Mouse (Mus musculus): ENCODE measurements around the gene Ccdc107. TPM values are rescaled to one million over a fixed set of nuclear protein-coding genes. Genes with fewer than 3 reads are reported as not detected.

Ccdc107 gene
- polyA plus RNA-seq, 1 experiment from 2014 or later: 46.6 TPM

GRCm38 (mm10) chr4:43463102-43463501, 29.6 kb upstream of the Ccdc107 start:
- no peaks in the 10 kb centered on the region for H3K36me3 ChIP-seq (ENCODE audit: control insufficient read depth, insufficient read depth, low read length)
- H3K27ac ChIP-seq (ENCODE audit: low read depth, low read length): no peak overlapping the region
- no peak overlapping the region for H3K4me3 ChIP-seq (ENCODE audit: low read depth, low read length)
- ATAC-seq (ENCODE audit: insufficient read depth, low FRiP score, low TSS enrichment) (no peak), DNase-seq (ENCODE audit: low spot score) (no peak)
- no peak overlapping the region for H3K4me2 ChIP-seq (ENCODE audit: low read depth)
- no peak overlapping the region for H3K9ac ChIP-seq (ENCODE audit: low read length)
- no peaks in the 10 kb centered on the region for H3K9me3 ChIP-seq (ENCODE audit: control insufficient read depth, low read length)
- H3K4me1 ChIP-seq (ENCODE audit: control insufficient read depth, insufficient read depth, low read length): no peaks in the 10 kb centered on the region
- 92% methylated on average over 5 of the region's 5 CpGs for WGBS
- H3K27me3 ChIP-seq (ENCODE audit: control insufficient read depth, insufficient read depth, low read length): no peaks in the 10 kb centered on the region

- Histone ChIP-seq H3K4me2 (ENCODE audit: low read depth) (no peak overlapping the region), H3K4me1 (ENCODE audit: control insufficient read depth, insufficient read depth, low read length) (no peaks in the 10 kb centered on the region), H3K27me3 (ENCODE audit: control insufficient read depth, insufficient read depth, low read length) (no peaks in the 10 kb centered on the region), H3K4me3 (ENCODE audit: low read depth, low read length) (no peak overlapping the region), H3K27ac (ENCODE audit: low read depth, low read length) (no peak overlapping the region), H3K36me3 (ENCODE audit: control insufficient read depth, insufficient read depth, low read length) (no peaks in the 10 kb centered on the region), H3K9me3 (ENCODE audit: control insufficient read depth, low read length) (no peaks in the 10 kb centered on the region), H3K9ac (ENCODE audit: low read length) (no peak overlapping the region)
- WGBS: 88% methylated on average over 6 of the region's 6 CpGs
- DNase-seq (ENCODE audit: low spot score): no peak
- ATAC-seq (ENCODE audit: insufficient read depth, low FRiP score, low TSS enrichment): no peak
These were observed 26.8 kb upstream of the Ccdc107 start for GRCm38 (mm10) chr4:43465935-43466334.

- Histone ChIP-seq H3K9me3 (ENCODE audit: control insufficient read depth, low read length) (no peaks in the 10 kb centered on the region), H3K27ac (ENCODE audit: low read depth, low read length) (no peak overlapping the region), H3K4me2 (ENCODE audit: low read depth) (no peak overlapping the region), H3K4me1 (ENCODE audit: control insufficient read depth, insufficient read depth, low read length) (no peaks in the 10 kb centered on the region), H3K4me3 (ENCODE audit: low read depth, low read length) (no peak overlapping the region), H3K36me3 (ENCODE audit: control insufficient read depth, insufficient read depth, low read length) (no peaks in the 10 kb centered on the region), H3K27me3 (ENCODE audit: control insufficient read depth, insufficient read depth, low read length) (no peaks in the 10 kb centered on the region), H3K9ac (ENCODE audit: low read length) (no peak overlapping the region)
- WGBS: 87% methylated on average over 7 of the region's 7 CpGs
- DNase-seq (ENCODE audit: low spot score): no peak
- ATAC-seq (ENCODE audit: insufficient read depth, low FRiP score, low TSS enrichment): no peak
These were observed 25.8 kb upstream of the Ccdc107 start for GRCm38 (mm10) chr4:43466872-43467271.

GRCm38 (mm10) chr4:43470301-43470700, 22.4 kb upstream of the Ccdc107 start:
- DNase-seq (ENCODE audit: low spot score) (no peak), ATAC-seq (ENCODE audit: insufficient read depth, low FRiP score, low TSS enrichment) (no peak)
- H3K27me3 ChIP-seq (ENCODE audit: control insufficient read depth, insufficient read depth, low read length): no peaks in the 10 kb centered on the region
- no peak overlapping the region for H3K4me2 ChIP-seq (ENCODE audit: low read depth)
- H3K27ac ChIP-seq (ENCODE audit: low read depth, low read length): no peak overlapping the region
- no peak overlapping the region for H3K9ac ChIP-seq (ENCODE audit: low read length)
- no peaks in the 10 kb centered on the region for H3K36me3 ChIP-seq (ENCODE audit: control insufficient read depth, insufficient read depth, low read length)
- WGBS: 91% methylated on average over 10 of the region's 10 CpGs
- no peaks in the 10 kb centered on the region for H3K9me3 ChIP-seq (ENCODE audit: control insufficient read depth, low read length)
- H3K4me3 ChIP-seq (ENCODE audit: low read depth, low read length): no peak overlapping the region
- no peaks in the 10 kb centered on the region for H3K4me1 ChIP-seq (ENCODE audit: control insufficient read depth, insufficient read depth, low read length)

GRCm38 (mm10) chr4:43473636-43474035, 19.1 kb upstream of the Ccdc107 start:
- Histone ChIP-seq H3K9ac (ENCODE audit: low read length) (no peak overlapping the region), H3K4me1 (ENCODE audit: control insufficient read depth, insufficient read depth, low read length) (no peaks in the 10 kb centered on the region), H3K27ac (ENCODE audit: low read depth, low read length) (no peak overlapping the region), H3K4me3 (ENCODE audit: low read depth, low read length) (no peak overlapping the region), H3K36me3 (ENCODE audit: control insufficient read depth, insufficient read depth, low read length) (no peaks in the 10 kb centered on the region), H3K9me3 (ENCODE audit: control insufficient read depth, low read length) (no peaks in the 10 kb centered on the region), H3K4me2 (ENCODE audit: low read depth) (no peak overlapping the region), H3K27me3 (ENCODE audit: control insufficient read depth, insufficient read depth, low read length) (no peaks in the 10 kb centered on the region)
- DNase-seq (ENCODE audit: low spot score) (no peak), ATAC-seq (ENCODE audit: insufficient read depth, low FRiP score, low TSS enrichment) (no peak)
- WGBS: 69% methylated on average over 1 of the region's 1 CpGs

GRCm38 (mm10) chr4:43476604-43477003, 16.1 kb upstream of the Ccdc107 start:
- H3K4me2 ChIP-seq (ENCODE audit: low read depth): no peak overlapping the region
- 87% methylated on average over 6 of the region's 6 CpGs for WGBS

GRCm38 (mm10) chr4:43477857-43478533, 14.7 kb upstream of the Ccdc107 start:
- peak overlapping the region; percentile 33 for H3K4me2 ChIP-seq (ENCODE audit: low read depth)
- H3K36me3 ChIP-seq (ENCODE audit: control insufficient read depth, insufficient read depth, low read length): no peaks in the 10 kb centered on the region
- H3K4me1 ChIP-seq (ENCODE audit: control insufficient read depth, insufficient read depth, low read length): no peaks in the 10 kb centered on the region
- no peak overlapping the region for H3K27ac ChIP-seq (ENCODE audit: low read depth, low read length)
- WGBS: 20% methylated on average over 11 of the region's 11 CpGs
- H3K27me3 ChIP-seq (ENCODE audit: control insufficient read depth, insufficient read depth, low read length): no peaks in the 10 kb centered on the region
- H3K9me3 ChIP-seq (ENCODE audit: control insufficient read depth, low read length): no peaks in the 10 kb centered on the region
- DNase-seq (ENCODE audit: low spot score) (peak; percentile 87), ATAC-seq (ENCODE audit: insufficient read depth, low FRiP score, low TSS enrichment) (peak; percentile 61)
- peak overlapping the region; percentile 3; the same call in 1 of the 2 replicates for H3K4me3 ChIP-seq (ENCODE audit: low read depth, low read length)
- peak overlapping the region; percentile 2; the same call in 1 of the 2 replicates for H3K9ac ChIP-seq (ENCODE audit: low read length)

More at GRCm38 (mm10) chr4:43476604-43477003, 16.1 kb upstream of the Ccdc107 start:
- H3K27me3 ChIP-seq (ENCODE audit: control insufficient read depth, insufficient read depth, low read length): no peaks in the 10 kb centered on the region
- no peak overlapping the region for H3K9ac ChIP-seq (ENCODE audit: low read length)
- no peak overlapping the region for H3K4me3 ChIP-seq (ENCODE audit: low read depth, low read length)
- DNase-seq (ENCODE audit: low spot score) (no peak), ATAC-seq (ENCODE audit: insufficient read depth, low FRiP score, low TSS enrichment) (no peak)
- no peaks in the 10 kb centered on the region for H3K36me3 ChIP-seq (ENCODE audit: control insufficient read depth, insufficient read depth, low read length)
- no peaks in the 10 kb centered on the region for H3K9me3 ChIP-seq (ENCODE audit: control insufficient read depth, low read length)
- H3K27ac ChIP-seq (ENCODE audit: low read depth, low read length): no peak overlapping the region
- no peaks in the 10 kb centered on the region for H3K4me1 ChIP-seq (ENCODE audit: control insufficient read depth, insufficient read depth, low read length)

- H3K4me1 ChIP-seq (ENCODE audit: control insufficient read depth, insufficient read depth, low read length): no peaks in the 10 kb centered on the region
- ATAC-seq (ENCODE audit: insufficient read depth, low FRiP score, low TSS enrichment) (no peak), DNase-seq (ENCODE audit: low spot score) (no peak)
- H3K36me3 ChIP-seq (ENCODE audit: control insufficient read depth, insufficient read depth, low read length): no peaks in the 10 kb centered on the region
- H3K9me3 ChIP-seq (ENCODE audit: control insufficient read depth, low read length): no peaks in the 10 kb centered on the region
- H3K4me3 ChIP-seq (ENCODE audit: low read depth, low read length): peak overlapping the region; percentile 3; the same call in 1 of the 2 replicates
- 49% methylated on average over 8 of the region's 8 CpGs for WGBS
- no peak overlapping the region for H3K27ac ChIP-seq (ENCODE audit: low read depth, low read length)
- no peaks in the 10 kb centered on the region for H3K27me3 ChIP-seq (ENCODE audit: control insufficient read depth, insufficient read depth, low read length)
- peak overlapping the region; percentile 2; the same call in 1 of the 2 replicates for H3K9ac ChIP-seq (ENCODE audit: low read length)
- H3K4me2 ChIP-seq (ENCODE audit: low read depth): peak overlapping the region; percentile 33
These were observed 14.2 kb upstream of the Ccdc107 start for GRCm38 (mm10) chr4:43478534-43478858.

All from neural tube, embryonic 11.5 days (tissue).